Mouse (Mus musculus) neural tube, embryonic 12.5 days (tissue): ENCODE data around the gene H2-Aa. TPM values are rescaled to one million over a fixed set of nuclear protein-coding genes. Genes with fewer than 3 reads are reported as not detected.

Source experiments
- ATAC-seq: fragments of 200-750 bp; cut with Nextera tagmentation; 2 replicates; pipeline ENCODE4 v1.8.0; 2017; ENCODE audit warnings: low read depth, mild to moderate bottlenecking, moderate TSS enrichment, moderate library complexity; ENCODE audit not compliant: low FRiP score
- H3K27ac ChIP-seq: fragments of 300-500 bp; sonication (generic); 2 replicates; pipeline ENCODE4 v1.5.1; 2016
- H3K27me3 ChIP-seq: fragments of 300-500 bp; sonication (generic); replicated peaks from 2 replicates; pipeline ENCODE4 v1.6.1; 2016; ENCODE audit warnings: mild to moderate bottlenecking
- H3K36me3 ChIP-seq: fragments of 300-500 bp; sonication (generic); 2 replicates; pipeline ENCODE4 v1.6.1; 2016; ENCODE audit warnings: mild to moderate bottlenecking
- H3K4me1 ChIP-seq: fragments of 300-500 bp; sonication (generic); 2 replicates; pipeline ENCODE4 v1.6.1; 2016
- H3K4me2 ChIP-seq: fragments of 300-500 bp; sonication (generic); replicated peaks from 2 replicates; pipeline ENCODE4 v1.6.1; 2016; ENCODE audit warnings: mild to moderate bottlenecking
- H3K4me3 ChIP-seq: fragments of 300-500 bp; sonication (generic); 2 replicates; pipeline ENCODE4 v1.5.1; 2016
- H3K9ac ChIP-seq: fragments of 300-500 bp; sonication (generic); 2 replicates; pipeline ENCODE4 v1.6.1; 2016; ENCODE audit warnings: mild to moderate bottlenecking
- H3K9me3 ChIP-seq: fragments of 300-500 bp; sonication (generic); 2 replicates; pipeline ENCODE4 v1.6.1; 2016; ENCODE audit warnings: mild to moderate bottlenecking
- WGBS: fragments of 180-500 bp; shearing (Covaris S2); methylation state at CpG from one replicate; pipeline ENCODE4 v1.1.7; 2016; 5-methylcytosine and 5-hydroxymethylcytosine counted together
- polyA plus RNA-seq: library from polyadenylated mRNA; unstranded; fragments of >200 nt; fragmentation: Nextera tagmentation; extraction: Ambion mirVana; gene quantifications from 2 replicates; pipeline ENCODE4 v1.2.1, GENCODE M21; 2016

Gene H2-Aa
- polyA plus RNA-seq, 1 experiment from 2014 or later: 0.16 TPM

- Histone ChIP-seq H3K27ac (no peak overlapping the region), H3K36me3 (no peaks in the 10 kb centered on the region), H3K9me3 (no peaks in the 10 kb centered on the region), H3K4me2 (peak overlapping the region; percentile 66), H3K9ac (peak overlapping the region; percentile 62), H3K4me3 (peak overlapping the region; percentile 55), H3K4me1 (peaks cover 3% of the 10 kb centered on the region; the same call in 1 of the 2 replicates), H3K27me3 (0 out of 2 replicates have a peak, but pooled peaks cover 4% of the 10 kb centered on the region)
- ATAC-seq: no peak
- 30% methylated on average over 10 of the region's 10 CpGs for WGBS
Observed at GRCm38 (mm10) chr17:34309225-34309624, 21.6 kb upstream of the H2-Aa start.

GRCm38 (mm10) chr17:34308161-34308560, 20.5 kb upstream of the H2-Aa start:
- Histone ChIP-seq H3K4me3 (no peak overlapping the region), H3K9ac (no peak overlapping the region), H3K9me3 (no peaks in the 10 kb centered on the region), H3K4me1 (peaks cover 3% of the 10 kb centered on the region; the same call in 1 of the 2 replicates), H3K27ac (no peak overlapping the region), H3K27me3 (0 out of 2 replicates have a peak, but pooled peaks cover 4% of the 10 kb centered on the region), H3K4me2 (no peak overlapping the region), H3K36me3 (no peaks in the 10 kb centered on the region)
- WGBS: 82% methylated on average over 4 of the region's 4 CpGs
- ATAC-seq: no peak

GRCm38 (mm10) chr17:34307216-34307615, 19.6 kb upstream of the H2-Aa start:
- Histone ChIP-seq H3K4me3 (no peak overlapping the region), H3K27me3 (0 out of 2 replicates have a peak, but pooled peaks cover 4% of the 10 kb centered on the region), H3K4me1 (peaks cover 3% of the 10 kb centered on the region; the same call in 1 of the 2 replicates), H3K36me3 (no peaks in the 10 kb centered on the region), H3K9ac (no peak overlapping the region), H3K4me2 (no peak overlapping the region), H3K9me3 (no peaks in the 10 kb centered on the region), H3K27ac (no peak overlapping the region)
- no peak for ATAC-seq

GRCm38 (mm10) chr17:34306407-34306806, 18.8 kb upstream of the H2-Aa start:
- Histone ChIP-seq H3K9ac (no peak overlapping the region), H3K4me2 (no peak overlapping the region), H3K4me1 (peaks cover 3% of the 10 kb centered on the region; the same call in 1 of the 2 replicates), H3K27ac (no peak overlapping the region), H3K27me3 (0 out of 2 replicates have a peak, but pooled peaks cover 4% of the 10 kb centered on the region), H3K4me3 (no peak overlapping the region), H3K9me3 (no peaks in the 10 kb centered on the region), H3K36me3 (no peaks in the 10 kb centered on the region)
- no peak for ATAC-seq
- 95% methylated on average over 2 of the region's 2 CpGs for WGBS

- peak; percentile 62; the same call in 1 of the 2 replicates for ATAC-seq
- 0 out of 2 replicates have a peak, but pooled peaks cover 4% of the 10 kb centered on the region for H3K27me3 ChIP-seq
- H3K4me3 ChIP-seq: no peak within 1 kb of the TSS
- no peak within 1 kb of the TSS for H3K9ac ChIP-seq
- no peaks in the 10 kb centered on the region for H3K9me3 ChIP-seq
- no peaks in the 10 kb centered on the region for H3K36me3 ChIP-seq
- peaks cover 3% of the 10 kb centered on the region; the same call in 1 of the 2 replicates for H3K4me1 ChIP-seq
- no peak within 1 kb of the TSS for H3K4me2 ChIP-seq
- no peak within 1 kb of the TSS for H3K27ac ChIP-seq
Observed at GRCm38 (mm10) chr17:34305380-34306030, 17.9 kb upstream of the H2-Aa start, which contains the start of gene H2-Eb1. H2-Eb1 (plus strand) TSS chr17:34305867.

- Histone ChIP-seq H3K4me1 (peaks cover 3% of the 10 kb centered on the region; the same call in 1 of the 2 replicates), H3K4me3 (no peak overlapping the region), H3K9me3 (no peaks in the 10 kb centered on the region), H3K36me3 (no peaks in the 10 kb centered on the region), H3K27ac (no peak overlapping the region), H3K27me3 (0 out of 2 replicates have a peak, but pooled peaks cover 4% of the 10 kb centered on the region), H3K9ac (no peak overlapping the region), H3K4me2 (no peak overlapping the region)
- no peak for ATAC-seq
- WGBS: 22% methylated on average over 4 of the region's 4 CpGs
Observed at GRCm38 (mm10) chr17:34304751-34305150, 17.1 kb upstream of the H2-Aa start.

GRCm38 (mm10) chr17:34303789-34304188, 16.2 kb upstream of the H2-Aa start:
- Histone ChIP-seq H3K4me3 (no peak overlapping the region), H3K4me1 (no peaks in the 10 kb centered on the region), H3K36me3 (no peaks in the 10 kb centered on the region), H3K27ac (no peak overlapping the region), H3K9me3 (no peaks in the 10 kb centered on the region), H3K4me2 (no peak overlapping the region), H3K27me3 (0 out of 2 replicates have a peak, but pooled peaks cover 4% of the 10 kb centered on the region), H3K9ac (no peak overlapping the region)
- 90% methylated on average over 2 of the region's 2 CpGs for WGBS
- no peak for ATAC-seq

GRCm38 (mm10) chr17:34301670-34302190, 14.1 kb upstream of the H2-Aa start:
- Histone ChIP-seq H3K4me2 (no peak overlapping the region), H3K4me3 (no peak overlapping the region), H3K27ac (no peak overlapping the region), H3K27me3 (no peaks in the 10 kb centered on the region), H3K9ac (no peak overlapping the region), H3K9me3 (no peaks in the 10 kb centered on the region), H3K4me1 (no peaks in the 10 kb centered on the region), H3K36me3 (no peaks in the 10 kb centered on the region)
- 73% methylated on average over 4 of the region's 4 CpGs for WGBS
- ATAC-seq: no peak

GRCm38 (mm10) chr17:34300691-34301566, 13.3 kb upstream of the H2-Aa start:
- 70% methylated on average over 23 of the region's 23 CpGs for WGBS
- Histone ChIP-seq H3K27ac (no peak overlapping the region), H3K4me1 (no peaks in the 10 kb centered on the region; the same call in 1 of the 2 replicates), H3K9me3 (no peaks in the 10 kb centered on the region), H3K4me3 (no peak overlapping the region), H3K36me3 (no peaks in the 10 kb centered on the region), H3K27me3 (no peaks in the 10 kb centered on the region), H3K4me2 (no peak overlapping the region), H3K9ac (no peak overlapping the region)
- no peak for ATAC-seq

GRCm38 (mm10) chr17:34300071-34300470, 12.4 kb upstream of the H2-Aa start:
- H3K4me3 ChIP-seq: no peak overlapping the region
- H3K9ac ChIP-seq: no peak overlapping the region
- H3K27me3 ChIP-seq: no peaks in the 10 kb centered on the region
- no peaks in the 10 kb centered on the region for H3K9me3 ChIP-seq
- ATAC-seq: no peak
- H3K4me1 ChIP-seq: no peaks in the 10 kb centered on the region; the same call in 1 of the 2 replicates
- H3K27ac ChIP-seq: no peak overlapping the region
- no peaks in the 10 kb centered on the region for H3K36me3 ChIP-seq
- 89% methylated on average over 8 of the region's 8 CpGs for WGBS
- H3K4me2 ChIP-seq: no peak overlapping the region

GRCm38 (mm10) chr17:34299356-34299755, 11.7 kb upstream of the H2-Aa start:
- H3K9me3 ChIP-seq: no peaks in the 10 kb centered on the region
- H3K36me3 ChIP-seq: no peaks in the 10 kb centered on the region
- no peak overlapping the region for H3K9ac ChIP-seq
- no peak overlapping the region for H3K27ac ChIP-seq
- no peak overlapping the region for H3K4me2 ChIP-seq
- H3K4me3 ChIP-seq: no peak overlapping the region
- no peaks in the 10 kb centered on the region; the same call in 1 of the 2 replicates for H3K4me1 ChIP-seq
- no peak for ATAC-seq
- WGBS: 68% methylated on average over 3 of the region's 3 CpGs
- no peaks in the 10 kb centered on the region for H3K27me3 ChIP-seq
